Mouse (Mus musculus) midbrain, postnatal 0 days (tissue): ENCODE data around the gene Dtx3l. TPM values are rescaled to one million over a fixed set of nuclear protein-coding genes. Genes with fewer than 3 reads are reported as not detected.

Source experiments
- ATAC-seq: fragments of 200-750 bp; cut with Nextera tagmentation; 2 replicates; pipeline ENCODE4 v1.8.0; 2017; ENCODE audit warnings: moderate number of reproducible peaks, mild to moderate bottlenecking, moderate TSS enrichment, moderate library complexity; ENCODE audit not compliant: low FRiP score
- DNase-seq: peaks from one replicate; pipeline ENCODE4 v3.0.0-alpha.2; 2015; ENCODE audit warnings: low spot score
- H3K27ac ChIP-seq: fragments of 300-500 bp; sonication (generic); 2 replicates; pipeline ENCODE4 v1.5.1; 2014; ENCODE audit warnings: low read depth, mild to moderate bottlenecking, low read length, mixed read lengths
- H3K27me3 ChIP-seq: fragments of 300-500 bp; sonication (generic); 2 replicates; pipeline ENCODE4 v1.6.1; 2014; ENCODE audit warnings: low read length, control low read depth, mixed read lengths; ENCODE audit not compliant: insufficient read depth
- H3K36me3 ChIP-seq: fragments of 300-500 bp; sonication (generic); 2 replicates; pipeline ENCODE4 v1.6.1; 2014; ENCODE audit warnings: low read length, control low read depth, mixed read lengths; ENCODE audit not compliant: insufficient read depth
- H3K4me1 ChIP-seq: fragments of 300-500 bp; sonication (generic); 2 replicates; pipeline ENCODE4 v1.6.1; 2014; ENCODE audit warnings: mild to moderate bottlenecking, control low read depth, antibody characterized with exemption, low read length, mixed read lengths; ENCODE audit not compliant: insufficient read depth
- H3K4me2 ChIP-seq: fragments of 300-500 bp; sonication (generic); 2 replicates; pipeline ENCODE4 v1.6.1; 2014; ENCODE audit warnings: low read depth, mild to moderate bottlenecking, low read length, mixed read lengths; ENCODE audit not compliant: poor library complexity, severe bottlenecking
- H3K4me3 ChIP-seq: fragments of 300-500 bp; sonication (generic); 2 replicates; pipeline ENCODE4 v1.5.1; 2014; ENCODE audit warnings: low read depth, mild to moderate bottlenecking, low read length, moderate library complexity
- H3K9ac ChIP-seq: fragments of 300-500 bp; sonication (generic); replicated peaks from 2 replicates; pipeline ENCODE4 v1.6.1; 2014; ENCODE audit warnings: mild to moderate bottlenecking, low read length, moderate library complexity, mixed read lengths; ENCODE audit not compliant: poor library complexity, severe bottlenecking
- H3K9me3 ChIP-seq: fragments of 300-500 bp; sonication (generic); 2 replicates; pipeline ENCODE4 v1.6.1; 2016; ENCODE audit warnings: low read length, control low read depth
- CTCF ChIP-seq: IDR thresholded peaks from 2 replicates; pipeline ENCODE4 v1.5.1; 2016; ENCODE audit warnings: antibody characterized with exemption, mild to moderate bottlenecking
- WGBS: fragments of 180-500 bp; shearing (Covaris S2); extraction: QIAGEN DNeasy Blood & Tissue Kit; methylation state at CpG from one replicate; pipeline ENCODE4 v1.1.7; 2014; 5-methylcytosine and 5-hydroxymethylcytosine counted together
- polyA plus RNA-seq: library from polyadenylated mRNA; unstranded; fragments of >200 nt; fragmentation: Nextera tagmentation; extraction: Ambion mirVana; gene quantifications from 2 replicates; pipeline ENCODE4 v1.2.1, GENCODE M21; 2015
- total RNA-seq: library from RNA; depleted of rRNA; stranded (reverse); fragments of >200 nt; gene quantifications from 2 replicates; pipeline ENCODE4 v1.2.3, GENCODE M21; 2014

The Dtx3l gene
- total and polyA plus RNA-seq, 2 experiments from 2014 or later, result 0.93 to 1.9 TPM

GRCm38 (mm10) chr16:35939690-35940089 lies 739 bp upstream of the Dtx3l start:
- WGBS, result 19% methylated on average over 9 of the region's 9 CpGs
- H3K36me3 ChIP-seq, result no peaks in the 10 kb centered on the region
- H3K4me2 ChIP-seq, result peak overlapping the region; percentile 78
- peak; percentile 71 for TF ChIP-seq CTCF
- H3K27ac ChIP-seq, result no peak overlapping the region
- no peaks in the 10 kb centered on the region; the same call in 1 of the 2 replicates for H3K27me3 ChIP-seq
- peak; percentile 67 for DNase-seq
- H3K9ac ChIP-seq, result no peak overlapping the region
- 0 out of 2 replicates have a peak, but pooled peaks cover 4% of the 10 kb centered on the region for H3K4me1 ChIP-seq
- no peaks in the 10 kb centered on the region for H3K9me3 ChIP-seq
- ATAC-seq, result no peak
- no peak overlapping the region for H3K4me3 ChIP-seq

GRCm38 (mm10) chr16:35939261-35939660 lies 310 bp upstream of the Dtx3l start:
- DNase-seq (no peak), ATAC-seq (no peak)
- Histone ChIP-seq H3K36me3 (no peaks in the 10 kb centered on the region), H3K4me3 (peak overlapping the region; percentile 47), H3K4me2 (peak overlapping the region; percentile 78), H3K27me3 (no peaks in the 10 kb centered on the region; the same call in 1 of the 2 replicates), H3K4me1 (0 out of 2 replicates have a peak, but pooled peaks cover 4% of the 10 kb centered on the region), H3K9me3 (no peaks in the 10 kb centered on the region), H3K9ac (0 out of 2 replicates have a peak overlapping the region, but pooled peaks have one; percentile 50), H3K27ac (no peak overlapping the region)
- WGBS, result 9% methylated on average over 6 of the region's 6 CpGs
- no peak for TF ChIP-seq CTCF

DNA sequence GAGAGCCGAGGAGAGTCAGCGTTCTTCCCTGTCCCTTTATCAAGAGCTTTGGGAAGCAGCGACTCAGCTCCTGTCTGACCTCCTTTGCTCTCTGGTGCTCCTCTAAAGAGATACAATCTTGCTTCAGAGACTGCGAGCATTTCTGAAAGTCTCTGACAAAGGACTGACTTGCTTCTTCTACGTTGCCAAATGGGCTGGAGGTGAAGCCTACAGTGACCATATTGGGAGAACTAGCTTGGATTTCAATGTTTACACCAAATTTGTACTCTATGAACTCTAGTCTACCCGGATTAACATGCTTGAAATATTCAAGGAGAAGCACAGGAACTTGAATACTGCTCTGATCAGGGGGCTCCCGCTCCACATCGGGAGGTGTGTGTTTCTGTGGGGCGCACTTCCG lies 5.8 kb downstream of the Dtx3l start:
- no peaks in the 10 kb centered on the region for H3K27me3 ChIP-seq
- WGBS, result 89% methylated on average over 10 of the region's 10 CpGs

GRCm38 (mm10) chr16:35932179-35933055 lies 6.5 kb downstream of the Dtx3l start:
- Histone ChIP-seq H3K4me3 (no peak overlapping the region), H3K9me3 (no peaks in the 10 kb centered on the region), H3K27me3 (no peaks in the 10 kb centered on the region), H3K9ac (no peak overlapping the region), H3K4me1 (no peaks in the 10 kb centered on the region), H3K27ac (no peak overlapping the region), H3K36me3 (no peaks in the 10 kb centered on the region), H3K4me2 (no peak overlapping the region)
- ATAC-seq (no peak), DNase-seq (no peak)
- WGBS, result 88% methylated on average over 19 of the region's 19 CpGs
- no peak for TF ChIP-seq CTCF

More for the DNA sequence above, 5.8 kb downstream of the Dtx3l start:
- ATAC-seq (no peak), DNase-seq (no peak)
- Histone ChIP-seq H3K9ac (no peak overlapping the region), H3K36me3 (no peaks in the 10 kb centered on the region), H3K9me3 (no peaks in the 10 kb centered on the region), H3K27ac (no peak overlapping the region), H3K4me2 (no peak overlapping the region), H3K4me3 (no peak overlapping the region), H3K4me1 (no peaks in the 10 kb centered on the region)
- TF ChIP-seq CTCF, result no peak

- H3K4me2 ChIP-seq, result no peak overlapping the region
- no peaks in the 10 kb centered on the region for H3K27me3 ChIP-seq
- DNase-seq, result no peak
- H3K4me1 ChIP-seq, result no peaks in the 10 kb centered on the region
- no peaks in the 10 kb centered on the region for H3K36me3 ChIP-seq
- H3K4me3 ChIP-seq, result no peak overlapping the region
- H3K9me3 ChIP-seq, result no peaks in the 10 kb centered on the region
- no peak overlapping the region for H3K9ac ChIP-seq
- ATAC-seq, result no peak
- no peak for TF ChIP-seq CTCF
- 94% methylated on average over 5 of the region's 5 CpGs for whole genome bisulfite sequencing
- H3K27ac ChIP-seq, result no peak overlapping the region
Observed at GRCm38 (mm10) chr16:35924341-35924740, 14.6 kb downstream of the Dtx3l start.

- H3K9me3 ChIP-seq, result no peaks in the 10 kb centered on the region
- no peaks in the 10 kb centered on the region for H3K27me3 ChIP-seq
- H3K4me1 ChIP-seq, result no peaks in the 10 kb centered on the region
- H3K9ac ChIP-seq, result no peak overlapping the region
- no peaks in the 10 kb centered on the region for H3K36me3 ChIP-seq
- no peak overlapping the region for H3K4me2 ChIP-seq
- DNase-seq (no peak), ATAC-seq (no peak)
- WGBS, result 79% methylated on average over 7 of the region's 7 CpGs
- no peak for TF ChIP-seq CTCF
- H3K4me3 ChIP-seq, result no peak overlapping the region
- H3K27ac ChIP-seq, result no peak overlapping the region
Observed at GRCm38 (mm10) chr16:35923546-35924198, 15.3 kb downstream of the Dtx3l start.
